Mouse (Mus musculus): ENCODE data around the gene Yod1. TPM values are rescaled to one million over a fixed set of nuclear protein-coding genes. Genes with fewer than 3 reads are reported as not detected.

Yod1 gene
- polyA plus RNA-seq, 1 experiment from 2014 or later, result 12.4 TPM

- Histone ChIP-seq H3K4me1 (no peaks in the 10 kb centered on the region), H3K36me3 (no peaks in the 10 kb centered on the region), H3K9ac (no peak overlapping the region), H3K27ac (no peak overlapping the region), H3K27me3 (no peaks in the 10 kb centered on the region), H3K4me3 (no peak overlapping the region), H3K9me3 (no peaks in the 10 kb centered on the region), H3K4me2 (replicated peaks) (no peak overlapping the region)
- no peak for ATAC-seq (ENCODE audit: low FRiP score, low read depth)
- 96% methylated on average over 3 of the region's 3 CpGs for WGBS
Measured at GRCm38 (mm10) chr1:130745591-130745990, 28.5 kb downstream of the Yod1 start.

DNA sequence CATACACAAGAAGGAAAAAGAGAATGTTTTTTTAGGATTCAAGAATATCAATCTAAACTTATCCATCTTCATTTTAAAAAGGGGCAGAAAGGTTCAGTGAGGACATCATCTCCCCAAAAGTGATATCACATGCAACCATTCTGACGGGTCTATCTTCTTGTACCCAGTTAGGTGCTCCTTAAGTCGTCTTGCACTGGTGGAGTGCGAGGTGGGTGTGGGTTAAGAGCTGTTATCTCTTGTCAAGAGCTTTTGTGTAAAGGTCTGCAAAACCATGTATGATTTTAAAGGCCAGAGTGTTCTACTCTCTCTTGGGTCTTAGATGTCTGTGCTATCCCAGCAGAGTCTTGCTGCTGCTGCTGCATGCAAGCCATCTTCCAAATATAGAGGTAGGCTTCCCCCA is 29.7 kb downstream of the Yod1 start:
- Histone ChIP-seq H3K4me3 (no peak overlapping the region), H3K9me3 (no peaks in the 10 kb centered on the region), H3K4me1 (no peaks in the 10 kb centered on the region), H3K9ac (no peak overlapping the region), H3K36me3 (no peaks in the 10 kb centered on the region), H3K27me3 (no peaks in the 10 kb centered on the region), H3K4me2 (replicated peaks) (no peak overlapping the region), H3K27ac (no peak overlapping the region)
- ATAC-seq (ENCODE audit: low FRiP score, low read depth), result no peak
- whole genome bisulfite sequencing, result 80% methylated on average over 3 of the region's 3 CpGs

- H3K27ac ChIP-seq, result no peak overlapping the region
- H3K27me3 ChIP-seq, result no peaks in the 10 kb centered on the region
- H3K9ac ChIP-seq, result no peak overlapping the region
- H3K4me2 ChIP-seq (replicated peaks), result no peak overlapping the region
- no peak for ATAC-seq (ENCODE audit: low FRiP score, low read depth)
- 77% methylated on average over 9 of the region's 9 CpGs for WGBS
- H3K4me3 ChIP-seq, result no peak overlapping the region
- H3K36me3 ChIP-seq, result no peaks in the 10 kb centered on the region
- no peaks in the 10 kb centered on the region for H3K9me3 ChIP-seq
- no peaks in the 10 kb centered on the region for H3K4me1 ChIP-seq
Measured at GRCm38 (mm10) chr1:130759689-130760088, 42.6 kb downstream of the Yod1 start.

DNA sequence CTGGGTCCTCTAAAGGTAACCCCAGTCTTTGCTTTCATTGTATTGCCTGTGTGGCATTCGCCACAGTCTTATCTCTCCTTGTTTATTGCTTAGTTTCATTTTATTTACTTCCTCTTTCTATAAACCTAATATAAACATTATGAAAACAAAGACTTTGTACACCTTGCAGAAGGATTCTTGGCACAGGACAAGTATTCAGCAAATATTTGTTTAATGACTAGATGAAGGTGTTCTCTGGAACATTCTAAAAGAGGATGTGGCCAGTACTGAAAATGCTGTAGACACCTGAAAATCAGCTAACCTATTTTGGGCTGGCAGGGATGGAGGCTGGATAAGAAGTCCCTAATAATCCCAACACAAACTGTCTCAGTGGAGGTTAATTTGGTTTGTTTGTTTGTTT is 44.5 kb downstream of the Yod1 start:
- H3K9me3 ChIP-seq, result no peaks in the 10 kb centered on the region
- 63% methylated on average over 1 of the region's 1 CpGs for WGBS

DNA sequence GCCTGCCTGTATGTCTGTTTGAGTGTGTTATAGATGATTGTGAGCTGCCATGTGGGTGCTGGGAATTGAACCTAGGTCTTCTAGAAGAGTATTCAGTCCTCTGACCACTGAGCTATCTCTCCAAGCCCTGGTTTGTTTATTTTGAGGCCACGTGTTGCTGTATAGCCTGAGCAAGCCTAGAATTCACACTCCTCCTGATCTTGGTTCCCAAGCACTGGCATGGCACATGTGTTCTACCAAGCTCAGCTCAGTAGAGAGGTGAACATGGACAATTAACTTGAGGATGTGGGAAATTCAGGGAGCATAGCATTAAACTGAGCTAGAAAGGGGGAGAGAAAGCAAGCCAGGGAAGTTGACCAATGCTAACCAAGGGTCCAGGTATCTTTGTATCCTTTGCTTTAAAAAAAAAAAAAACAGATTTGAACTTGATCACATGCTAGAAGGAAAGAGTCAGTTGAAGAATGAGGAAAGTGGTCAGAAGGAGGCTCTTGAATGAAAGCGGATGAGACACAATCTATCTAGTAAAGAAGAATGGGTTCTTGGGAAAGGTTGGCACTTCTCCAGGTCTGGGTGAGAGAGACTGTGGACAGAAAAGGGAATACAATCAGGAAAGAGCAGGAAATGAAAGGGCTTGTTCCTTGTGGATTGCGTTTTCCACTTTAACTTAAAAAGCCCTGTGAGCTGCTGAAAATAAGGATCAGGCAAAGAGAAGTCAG is 45.1 kb downstream of the Yod1 start:
- Histone ChIP-seq H3K9me3 (no peaks in the 10 kb centered on the region), H3K4me3 (no peak overlapping the region), H3K27ac (no peak overlapping the region), H3K36me3 (no peaks in the 10 kb centered on the region), H3K9ac (no peak overlapping the region), H3K27me3 (no peaks in the 10 kb centered on the region), H3K4me2 (replicated peaks) (no peak overlapping the region), H3K4me1 (no peaks in the 10 kb centered on the region)
- ATAC-seq (ENCODE audit: low FRiP score, low read depth), result no peak
- 80% methylated on average over 3 of the region's 3 CpGs for WGBS

More for the DNA sequence above, 44.5 kb downstream of the Yod1 start:
- H3K4me2 ChIP-seq (replicated peaks), result no peak overlapping the region
- H3K27me3 ChIP-seq, result no peaks in the 10 kb centered on the region
- H3K4me1 ChIP-seq, result no peaks in the 10 kb centered on the region
- no peak overlapping the region for H3K4me3 ChIP-seq
- H3K36me3 ChIP-seq, result no peaks in the 10 kb centered on the region
- H3K9ac ChIP-seq, result no peak overlapping the region
- no peak overlapping the region for H3K27ac ChIP-seq
- ATAC-seq (ENCODE audit: low FRiP score, low read depth), result no peak

DNA sequence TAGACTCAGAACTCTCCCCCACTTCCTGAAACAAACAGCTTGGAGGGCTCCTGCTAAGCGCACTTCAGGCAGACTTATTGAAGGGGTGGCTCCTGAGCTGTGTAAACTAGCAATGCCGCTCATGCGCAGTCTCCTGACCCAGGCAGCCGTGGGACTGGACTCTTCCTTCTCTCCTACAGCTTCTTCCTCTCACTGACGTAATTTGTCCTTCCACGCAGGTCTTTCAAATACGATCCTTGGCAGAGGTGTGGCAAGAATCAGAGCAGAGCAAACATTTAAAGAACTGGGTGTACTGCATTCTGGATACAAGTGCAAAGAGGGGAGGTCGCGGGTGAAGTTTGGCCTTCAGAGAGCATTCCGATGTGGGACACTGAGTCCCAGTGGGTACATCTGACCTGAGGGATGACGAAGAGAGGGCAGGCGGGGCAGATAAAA is 46.9 kb downstream of the Yod1 start:
- H3K27ac ChIP-seq, result no peak overlapping the region
- no peak overlapping the region for H3K9ac ChIP-seq
- WGBS, result 86% methylated on average over 12 of the region's 12 CpGs
- ATAC-seq (ENCODE audit: low FRiP score, low read depth), result no peak
- no peak overlapping the region for H3K4me3 ChIP-seq
- no peaks in the 10 kb centered on the region for H3K36me3 ChIP-seq
- H3K4me2 ChIP-seq (replicated peaks), result no peak overlapping the region
- no peaks in the 10 kb centered on the region for H3K4me1 ChIP-seq
- no peaks in the 10 kb centered on the region for H3K9me3 ChIP-seq
- no peaks in the 10 kb centered on the region for H3K27me3 ChIP-seq

DNA sequence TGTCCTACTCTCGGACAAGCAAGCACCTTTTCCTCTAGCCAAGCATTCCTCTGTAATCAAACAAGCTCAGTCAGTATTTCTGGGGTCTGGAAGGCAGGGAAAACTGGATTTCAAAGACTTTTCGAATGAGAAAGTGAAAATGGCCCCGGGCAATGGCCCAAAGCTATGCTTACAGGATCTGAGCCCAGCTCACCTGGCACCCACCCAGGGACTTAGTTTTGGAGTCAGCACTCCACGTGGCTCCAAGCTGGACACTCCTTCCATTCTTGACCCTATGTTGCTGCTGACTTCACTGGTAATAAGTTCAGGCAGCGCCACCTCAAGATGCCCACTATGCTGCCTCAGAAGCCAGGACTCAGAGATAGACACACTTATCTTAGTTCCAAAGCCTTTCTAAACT is 49.9 kb downstream of the Yod1 start:
- no peak overlapping the region for H3K9ac ChIP-seq
- H3K27me3 ChIP-seq, result no peaks in the 10 kb centered on the region
- no peak for ATAC-seq (ENCODE audit: low FRiP score, low read depth)
- H3K9me3 ChIP-seq, result no peaks in the 10 kb centered on the region
- no peak overlapping the region for H3K4me2 ChIP-seq (replicated peaks)
- H3K36me3 ChIP-seq, result no peaks in the 10 kb centered on the region
- no peaks in the 10 kb centered on the region for H3K4me1 ChIP-seq
- H3K4me3 ChIP-seq, result no peak overlapping the region
- H3K27ac ChIP-seq, result no peak overlapping the region
- 74% methylated on average over 5 of the region's 5 CpGs for WGBS

- no peak overlapping the region for H3K27ac ChIP-seq
- H3K9ac ChIP-seq, result no peak overlapping the region
- no peaks in the 10 kb centered on the region for H3K27me3 ChIP-seq
- H3K4me2 ChIP-seq (replicated peaks), result no peak overlapping the region
- H3K36me3 ChIP-seq, result no peaks in the 10 kb centered on the region
- H3K9me3 ChIP-seq, result no peaks in the 10 kb centered on the region
- no peak for ATAC-seq (ENCODE audit: low FRiP score, low read depth)
- H3K4me3 ChIP-seq, result no peak overlapping the region
- 88% methylated on average over 2 of the region's 2 CpGs for WGBS
- H3K4me1 ChIP-seq, result no peaks in the 10 kb centered on the region
Measured at GRCm38 (mm10) chr1:130769925-130770324, 52.8 kb downstream of the Yod1 start.

GRCm38 (mm10) chr1:130770487-130770886 is 53.4 kb downstream of the Yod1 start:
- H3K4me3 ChIP-seq, result no peak overlapping the region
- H3K36me3 ChIP-seq, result no peaks in the 10 kb centered on the region
- H3K9me3 ChIP-seq, result no peaks in the 10 kb centered on the region
- H3K4me2 ChIP-seq (replicated peaks), result no peak overlapping the region
- no peaks in the 10 kb centered on the region for H3K27me3 ChIP-seq
- H3K9ac ChIP-seq, result no peak overlapping the region
- ATAC-seq (ENCODE audit: low FRiP score, low read depth), result no peak
- no peak overlapping the region for H3K27ac ChIP-seq
- H3K4me1 ChIP-seq, result no peaks in the 10 kb centered on the region
- WGBS, result 85% methylated on average over 4 of the region's 4 CpGs

- 71% methylated on average over 3 of the region's 3 CpGs for WGBS
- no peak for ATAC-seq (ENCODE audit: low FRiP score, low read depth)
Measured at GRCm38 (mm10) chr1:130770981-130771494, 53.9 kb downstream of the Yod1 start.

More at GRCm38 (mm10) chr1:130770981-130771494, 53.9 kb downstream of the Yod1 start:
- H3K4me2 ChIP-seq (replicated peaks), result no peak overlapping the region
- no peak overlapping the region for H3K9ac ChIP-seq
- no peaks in the 10 kb centered on the region for H3K36me3 ChIP-seq
- H3K27me3 ChIP-seq, result no peaks in the 10 kb centered on the region
- no peak overlapping the region for H3K4me3 ChIP-seq
- H3K4me1 ChIP-seq, result no peaks in the 10 kb centered on the region
- no peak overlapping the region for H3K27ac ChIP-seq
- no peaks in the 10 kb centered on the region for H3K9me3 ChIP-seq

Other genes with a start within 250 kb of the Yod1 start
- gene Zp3r, start 87.7 kb upstream of the Yod1 start, polyA plus RNA-seq (2015; fragmentation: Nextera tagmentation; extraction: Ambion mirVana), result not detected in 2 replicates
- not detected in 2 replicates for gene C4bp, start 55.7 kb upstream of the Yod1 start, polyA plus RNA-seq (2015; fragmentation: Nextera tagmentation; extraction: Ambion mirVana)
- not detected in 2 replicates for gene Gm29427, start 1.5 kb upstream of the Yod1 start, polyA plus RNA-seq (2015; fragmentation: Nextera tagmentation; extraction: Ambion mirVana)
- 8.7 and 9.4 TPM in 2 replicates for gene Pfkfb2, start 11.9 kb downstream of the Yod1 start, polyA plus RNA-seq (2015; fragmentation: Nextera tagmentation; extraction: Ambion mirVana)
- gene AA986860, start 14.6 kb downstream of the Yod1 start, polyA plus RNA-seq (2015; fragmentation: Nextera tagmentation; extraction: Ambion mirVana), result 1.2 and 1.3 TPM in 2 replicates
- gene Fcamr, start 83.6 kb downstream of the Yod1 start, polyA plus RNA-seq (2015; fragmentation: Nextera tagmentation; extraction: Ambion mirVana), result not detected in 2 replicates
- not detected in 2 replicates for gene Pigr, start 109.4 kb downstream of the Yod1 start, polyA plus RNA-seq (2015; fragmentation: Nextera tagmentation; extraction: Ambion mirVana)
- not detected in 2 replicates for gene Fcmr, start 148.3 kb downstream of the Yod1 start, polyA plus RNA-seq (2015; fragmentation: Nextera tagmentation; extraction: Ambion mirVana)
- gene Il24, start 170.1 kb downstream of the Yod1 start, polyA plus RNA-seq (2015; fragmentation: Nextera tagmentation; extraction: Ambion mirVana), result not detected in 2 replicates
- gene Il20, start 194.1 kb downstream of the Yod1 start, polyA plus RNA-seq (2015; fragmentation: Nextera tagmentation; extraction: Ambion mirVana), result not detected in 2 replicates
- gene Il19, start 222.8 kb downstream of the Yod1 start, polyA plus RNA-seq (2015; fragmentation: Nextera tagmentation; extraction: Ambion mirVana), result not detected in 2 replicates